Mouse (Mus musculus) macrophage (primary cell): ENCODE measurements around the gene Garnl3. TPM values are rescaled to one million over a fixed set of nuclear protein-coding genes. Genes with fewer than 3 reads are reported as not detected.

Source experiments
- H3K27ac ChIP-seq: fragments of 350-480 bp; formaldehyde crosslinking; 2 replicates; pipeline ENCODE4 v1.9.0; 2021
- H3K36me3 ChIP-seq: fragments of 350-480 bp; formaldehyde crosslinking; 2 replicates; pipeline ENCODE4 v1.9.0; 2021; ENCODE audit errors: inconsistent target
- H3K4me3 ChIP-seq: fragments of 350-480 bp; formaldehyde crosslinking; 2 replicates; pipeline ENCODE4 v1.9.0; 2021; ENCODE audit errors: inconsistent target
- H3K79me2 ChIP-seq: fragments of 350-480 bp; formaldehyde crosslinking; 2 replicates; pipeline ENCODE4 v1.9.0; 2021; ENCODE audit errors: inconsistent target
- WGBS: methylation state at CpG from one replicate; pipeline ENCODE4 v1.1.7; 2026; ENCODE audit warnings: inconsistent platforms; ENCODE audit not compliant: missing documents; 5-methylcytosine and 5-hydroxymethylcytosine counted together
- polyA plus RNA-seq: library from polyadenylated mRNA; stranded (reverse); fragments of 250-400 nt; gene quantifications from 3 replicates; pipeline ENCODE4 v1.2.4, GENCODE M21; 2018; ENCODE audit warnings: inconsistent platforms
- total RNA-seq, 78 experiments: library from RNA; depleted of rRNA; stranded (reverse); fragments of 250-400 nt; gene quantifications; 1 replicate in 9 of 78; 2 replicates in 24 of 78; 3 replicates in 43 of 78; 4 replicates in 2 of 78; pipeline ENCODE4 v1.2.4; 2018; ENCODE audit warnings: inconsistent platforms in 56 of 78

The Garnl3 gene
- 10 to 100 TPM in 1 of 26 experiments, 1 to 10 TPM in 24, under 1 TPM in 1; 0.21 to 10.6 (median 4.6) TPM for total RNA-seq (2018; cell fraction: chromatin; rRNA removed)
- 1 to 10 TPM in 3 of 26 experiments, under 1 TPM in 23; 0.24 to 1.2 (median 0.54) TPM for total RNA-seq (2018; cell fraction: cytosol; rRNA removed)
- total RNA-seq (2018; cell fraction: nucleus; rRNA removed) = 1 to 10 TPM in 20 of 26 experiments, under 1 TPM in 6; 0.53 to 6.9 (median 1.9) TPM
- 0.25 to 0.49 TPM (median 0.47 TPM) in 3 replicates for polyA plus RNA-seq

DNA sequence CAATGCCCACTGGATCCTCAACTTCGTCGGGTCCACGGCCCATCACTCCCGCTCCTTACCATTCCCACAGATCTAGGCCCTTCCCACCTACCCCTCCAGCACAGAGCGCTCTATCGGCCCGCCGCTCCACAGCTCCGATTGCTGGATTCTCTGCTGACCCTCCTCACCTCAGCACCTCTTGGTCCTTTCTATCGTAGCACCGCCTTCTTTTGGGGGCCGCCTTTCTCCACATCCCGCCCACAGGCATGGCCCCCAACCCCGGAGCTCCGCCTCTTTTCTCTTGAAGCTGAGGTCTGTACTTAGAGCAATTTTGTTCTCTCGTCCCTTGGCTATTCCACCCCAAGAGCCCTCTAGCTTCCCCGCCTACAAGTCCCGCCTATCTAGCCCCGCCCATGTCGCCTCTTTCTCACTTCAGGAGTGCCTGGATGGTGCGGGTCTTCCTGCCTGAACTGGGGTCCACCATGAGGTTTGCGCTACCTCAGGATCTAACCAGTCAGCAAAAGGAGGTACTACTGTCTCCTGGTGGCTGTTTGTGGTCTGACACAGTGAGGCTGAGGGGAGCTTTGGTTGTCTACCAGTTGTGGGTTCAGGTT, at the start of gene Garnl3:
Garnl3 (minus strand) TSS at position 155 of the 593 bp plus-strand sequence.
- Histone ChIP-seq H3K36me3 (no peaks in the 10 kb centered on the region), H3K4me3 (peak within 1 kb of the TSS; percentile 43), H3K79me2 (no peaks in the 10 kb centered on the region), H3K27ac (peak within 1 kb of the TSS; percentile 54)
- WGBS = 2% methylated on average over 22 of the region's 22 CpGs

DNA sequence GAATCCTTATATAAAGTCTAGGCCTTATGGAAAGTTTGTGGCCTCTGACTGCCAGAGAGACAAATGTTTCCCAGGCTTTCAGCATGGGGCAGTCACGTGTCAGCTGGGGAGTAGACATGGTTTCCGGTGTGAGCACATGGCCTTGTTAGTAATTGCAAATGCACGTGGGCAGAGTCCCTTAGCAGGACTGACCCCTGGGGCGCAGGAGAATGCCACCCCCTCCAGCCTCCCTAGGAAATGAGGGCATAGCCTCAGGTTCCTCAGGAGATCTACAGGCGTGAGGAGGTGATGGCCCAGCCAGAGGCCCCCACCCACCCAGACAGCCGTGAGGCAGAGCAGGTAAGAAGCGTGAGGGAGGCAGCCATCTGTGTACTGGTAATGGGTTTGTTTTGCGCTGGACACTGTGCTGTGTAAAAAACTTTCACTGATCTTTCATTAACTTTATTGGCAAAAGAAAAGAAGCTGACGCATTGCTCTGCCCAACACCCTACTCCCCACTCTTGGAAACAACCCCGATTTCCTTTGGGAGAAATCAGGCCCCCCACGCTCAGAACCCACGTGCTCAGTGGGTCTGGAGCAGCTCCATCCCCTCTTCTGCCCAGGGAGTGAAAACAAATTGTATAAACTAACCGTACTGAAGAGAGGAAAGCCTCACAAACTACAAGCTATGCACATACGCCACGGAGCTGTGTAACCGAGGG, 48.6 kb upstream of the Garnl3 start:
- Histone ChIP-seq H3K79me2 (no peaks in the 10 kb centered on the region), H3K4me3 (no peak overlapping the region), H3K27ac (no peak overlapping the region), H3K36me3 (no peaks in the 10 kb centered on the region)
- WGBS = 92% methylated on average over 16 of the region's 16 CpGs

DNA sequence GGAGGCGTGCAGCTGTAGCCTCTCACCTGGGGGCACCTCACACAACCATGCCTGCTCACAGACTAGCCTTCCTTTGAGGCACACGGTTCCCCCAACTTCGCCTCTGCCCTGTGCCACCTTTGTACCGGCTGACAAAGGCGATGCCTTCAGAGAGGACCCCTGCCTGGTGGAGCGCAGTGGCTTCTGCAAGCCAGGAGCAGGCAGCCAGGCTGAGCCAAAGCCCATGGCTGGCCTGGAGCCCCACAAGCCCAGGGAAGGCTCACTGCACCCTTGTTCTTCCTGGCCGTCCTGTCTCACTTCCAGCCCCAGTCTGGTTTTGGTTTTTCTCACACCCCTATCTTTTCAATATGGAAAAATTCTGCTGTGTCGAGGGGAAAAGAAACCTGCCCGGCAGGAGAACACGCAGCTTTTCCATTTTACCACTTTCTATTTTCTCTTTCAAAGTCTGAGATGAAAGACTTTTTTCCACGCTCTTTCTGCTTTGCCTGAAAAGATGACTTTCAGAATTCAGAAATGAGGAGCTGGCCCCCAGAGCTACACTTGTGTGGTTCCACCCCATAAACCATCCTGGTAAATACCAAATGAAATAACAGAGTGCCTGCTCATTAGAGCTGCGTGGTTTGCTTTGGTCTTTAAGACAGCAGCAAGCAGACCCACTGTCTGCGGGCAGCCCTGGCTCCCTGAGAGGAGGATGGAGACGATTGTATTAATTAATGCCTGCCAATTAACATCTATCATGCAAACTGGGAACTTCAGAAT, 47.9 kb upstream of the Garnl3 start:
- Histone ChIP-seq H3K79me2 (no peaks in the 10 kb centered on the region), H3K36me3 (no peaks in the 10 kb centered on the region), H3K27ac (no peak overlapping the region), H3K4me3 (no peak overlapping the region)
- 98% methylated on average over 13 of the region's 14 CpGs for WGBS

DNA sequence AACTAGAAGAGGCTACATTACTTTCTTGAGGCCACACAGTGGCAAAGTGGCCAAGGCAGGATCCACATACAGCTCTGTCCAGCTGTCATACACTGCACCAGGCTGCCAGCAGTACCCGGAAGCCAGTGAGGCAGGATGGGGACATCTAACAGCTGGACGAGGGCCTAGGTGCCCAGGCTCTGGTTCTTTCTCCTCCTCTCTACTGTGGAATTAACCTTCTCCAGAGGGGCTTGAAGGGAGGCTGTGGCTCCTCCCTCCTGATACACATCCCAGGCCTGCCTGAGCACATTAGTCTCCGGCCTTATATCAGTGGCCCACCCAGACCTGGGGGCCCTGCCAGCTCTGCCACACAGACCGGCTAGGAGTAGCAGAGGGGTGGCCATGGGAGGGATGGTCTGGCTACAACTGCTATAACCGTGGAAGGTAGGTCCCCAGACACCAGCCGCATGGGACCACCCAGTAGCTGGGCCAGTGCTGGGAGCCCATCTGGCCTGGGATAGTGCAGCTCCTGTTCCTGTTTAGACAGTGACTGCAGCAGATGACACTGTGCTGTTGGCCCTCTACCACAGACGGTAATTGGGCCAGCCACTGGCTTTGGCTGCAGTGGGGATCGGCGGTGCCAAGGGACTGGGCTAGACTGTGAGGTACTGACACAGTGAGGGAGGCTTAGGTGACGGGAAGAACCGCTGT, 46.9 kb upstream of the Garnl3 start:
- peak overlapping the region; percentile 83; the same call in 1 of the 2 replicates for H3K27ac ChIP-seq
- H3K4me3 ChIP-seq = no peak overlapping the region
- WGBS = 95% methylated on average over 11 of the region's 11 CpGs
- no peaks in the 10 kb centered on the region for H3K79me2 ChIP-seq
- H3K36me3 ChIP-seq = no peaks in the 10 kb centered on the region

DNA sequence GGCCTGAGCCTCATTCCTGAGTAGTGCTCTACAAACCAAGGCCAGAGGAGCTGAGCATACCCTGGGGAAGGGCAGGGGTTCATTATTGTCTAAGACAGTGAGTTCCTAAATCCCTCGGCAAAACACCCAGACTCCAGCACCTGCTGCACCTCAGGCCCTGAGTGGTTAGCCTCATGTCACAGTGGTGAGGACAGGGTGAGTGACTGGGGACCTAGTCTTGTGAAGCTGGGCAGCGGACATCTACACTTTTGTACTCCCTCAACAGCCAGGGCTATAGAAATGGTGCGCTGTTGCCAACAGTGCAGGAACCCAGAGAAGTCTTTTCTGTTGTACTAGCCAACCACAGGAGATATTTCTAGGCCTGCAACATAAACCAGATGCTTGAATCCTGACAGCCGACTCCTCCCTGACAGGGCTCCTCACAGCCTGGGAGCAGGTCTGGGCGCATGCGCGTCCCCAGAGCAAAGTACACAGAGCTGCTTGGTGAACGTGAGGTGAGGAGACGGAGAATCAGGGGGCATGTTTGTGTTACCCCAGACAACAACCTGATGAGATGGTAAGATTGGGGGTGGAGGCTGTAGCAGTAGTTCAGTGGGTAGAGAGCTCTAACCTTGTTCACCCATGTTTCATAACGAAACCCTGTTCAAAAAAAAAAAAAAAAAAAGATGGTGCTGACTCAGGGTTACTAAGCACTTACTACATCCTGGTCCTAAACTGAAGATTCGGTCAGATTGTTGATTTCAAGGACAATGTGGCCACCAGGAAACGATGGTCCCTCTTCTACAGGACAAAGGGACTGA, 46.2 kb upstream of the Garnl3 start:
- 76% methylated on average over 12 of the region's 12 CpGs for WGBS
- no peak overlapping the region for H3K4me3 ChIP-seq
- H3K36me3 ChIP-seq = no peaks in the 10 kb centered on the region
- H3K27ac ChIP-seq = peak overlapping the region; percentile 83
- H3K79me2 ChIP-seq = no peaks in the 10 kb centered on the region

DNA sequence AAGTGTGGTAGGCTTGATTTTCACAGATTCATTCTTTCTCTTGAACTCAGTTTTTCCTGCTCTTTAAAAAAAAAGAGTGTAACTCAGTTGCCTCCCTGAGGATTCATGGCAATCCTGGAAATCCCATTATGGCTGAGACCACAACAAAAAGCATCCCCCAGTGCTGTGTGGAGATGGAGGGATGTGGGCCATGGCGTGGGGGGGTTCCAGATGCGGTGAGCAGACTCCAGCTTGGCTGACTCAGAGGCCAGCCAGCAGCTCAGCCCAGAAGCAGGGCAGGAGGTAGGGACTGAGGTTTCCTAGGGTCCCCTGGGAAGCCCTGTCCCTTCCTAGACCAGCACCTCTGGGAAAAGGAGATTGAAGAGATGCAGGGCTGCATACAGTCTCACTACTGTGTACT, 45.5 kb upstream of the Garnl3 start:
- 78% methylated on average over 2 of the region's 2 CpGs for WGBS
- no peaks in the 10 kb centered on the region for H3K79me2 ChIP-seq
- H3K4me3 ChIP-seq = no peak overlapping the region
- peak overlapping the region; percentile 83 for H3K27ac ChIP-seq
- H3K36me3 ChIP-seq = no peaks in the 10 kb centered on the region

DNA sequence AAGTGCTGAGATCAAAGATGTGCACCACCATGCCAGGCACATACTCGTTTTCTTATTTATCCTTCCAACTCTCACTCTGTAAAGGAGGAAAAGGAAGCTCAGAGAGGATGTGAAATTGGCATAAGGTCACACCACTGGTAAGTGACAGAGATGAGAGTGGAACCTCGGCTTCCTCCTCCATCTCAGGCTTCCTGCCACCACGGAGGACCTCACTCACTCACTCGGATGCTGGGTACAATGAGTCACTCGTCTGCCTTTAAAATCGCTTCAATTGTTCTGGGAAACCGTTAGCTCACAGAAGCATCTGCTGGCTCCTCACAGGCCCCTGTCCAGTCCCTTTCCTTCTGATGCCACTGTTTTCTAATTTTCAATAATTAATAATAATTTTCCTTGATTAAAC, 45.1 kb upstream of the Garnl3 start:
- Histone ChIP-seq H3K79me2 (no peaks in the 10 kb centered on the region), H3K36me3 (no peaks in the 10 kb centered on the region), H3K27ac (peak overlapping the region; percentile 83), H3K4me3 (no peak overlapping the region)
- WGBS = 0% methylated on average over 7 of the region's 7 CpGs

DNA sequence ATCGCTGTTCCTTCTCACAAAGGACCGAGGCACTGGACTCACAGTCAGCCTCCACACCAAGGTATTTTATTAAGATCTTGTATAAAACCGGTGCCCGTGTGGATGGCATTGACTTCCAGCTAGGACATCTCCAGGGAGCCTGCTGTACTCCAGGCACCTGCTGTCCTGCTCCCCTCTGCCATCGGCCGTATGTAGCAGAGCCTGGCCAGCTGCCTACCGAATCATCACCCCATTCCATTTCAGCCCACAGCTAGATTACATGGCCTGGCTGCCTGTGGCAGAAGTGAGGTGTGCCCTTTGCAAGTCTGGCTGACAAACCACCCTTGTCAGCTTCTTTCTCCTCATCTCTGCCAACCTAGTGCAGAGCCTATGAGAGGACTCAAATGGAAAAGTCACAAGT, 42.2 kb upstream of the Garnl3 start:
- 96% methylated on average over 7 of the region's 7 CpGs for WGBS
- Histone ChIP-seq H3K36me3 (no peaks in the 10 kb centered on the region), H3K79me2 (no peaks in the 10 kb centered on the region), H3K27ac (no peak overlapping the region), H3K4me3 (no peak overlapping the region)

DNA sequence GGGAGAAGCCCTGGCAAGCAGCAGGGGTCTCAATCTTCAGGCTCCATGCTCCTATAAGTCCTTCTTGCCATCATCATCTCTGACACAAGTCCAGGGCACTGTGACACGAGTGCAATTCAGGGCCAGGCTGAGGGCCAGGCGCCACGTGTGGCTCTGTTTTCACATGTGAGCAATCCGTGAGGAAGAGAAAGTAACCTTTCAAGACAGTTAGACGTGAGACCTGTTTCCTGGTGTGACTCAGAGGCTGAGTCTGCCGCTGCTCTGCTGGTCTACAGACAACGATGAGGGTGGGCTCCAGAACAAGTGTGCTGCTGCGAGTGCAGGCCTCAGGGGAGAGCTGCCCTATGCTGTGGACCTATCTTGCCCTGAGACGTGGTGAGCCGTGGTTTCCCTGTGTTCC, 41.7 kb upstream of the Garnl3 start:
- no peaks in the 10 kb centered on the region for H3K36me3 ChIP-seq
- H3K4me3 ChIP-seq = no peak overlapping the region
- 41% methylated on average over 10 of the region's 10 CpGs for WGBS
- H3K79me2 ChIP-seq = no peaks in the 10 kb centered on the region
- no peak overlapping the region for H3K27ac ChIP-seq

DNA sequence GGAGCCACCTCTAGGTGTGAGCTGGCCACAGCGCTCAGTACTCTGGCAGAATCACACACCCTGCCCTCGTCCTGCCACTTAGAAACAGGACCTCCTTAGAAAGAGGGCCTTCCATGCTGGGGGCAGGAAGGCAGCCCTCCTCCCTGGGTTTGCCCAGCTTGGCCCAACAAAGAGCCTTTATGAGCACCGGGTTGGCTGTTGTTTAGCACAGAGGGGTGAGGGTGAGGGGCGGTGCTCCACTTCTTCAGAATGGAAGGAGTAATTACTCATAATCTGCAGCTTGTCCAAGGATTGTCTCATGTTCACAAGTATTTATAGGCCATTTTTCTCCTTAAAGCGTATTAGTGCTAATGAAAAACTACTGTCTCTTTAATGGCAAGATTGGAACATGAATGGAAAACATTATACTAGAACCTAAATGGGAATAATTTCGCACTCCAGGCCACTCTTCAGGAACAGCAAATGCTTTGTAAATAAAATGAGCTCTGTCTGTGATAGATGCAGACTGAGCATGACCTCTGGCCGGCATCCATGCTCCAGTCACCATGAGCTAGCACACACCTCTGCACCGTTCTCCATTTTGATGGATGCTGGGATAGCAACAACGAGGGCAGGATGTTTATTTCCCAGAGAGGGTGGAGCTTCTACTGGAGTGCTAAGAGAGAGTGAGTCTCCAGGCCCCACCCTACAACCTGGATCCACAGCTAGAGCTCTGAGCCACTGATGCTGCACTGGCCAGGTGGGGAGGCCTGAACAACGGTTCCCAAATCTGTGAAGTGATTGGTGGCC, 39.5 kb upstream of the Garnl3 start:
- H3K36me3 ChIP-seq = no peaks in the 10 kb centered on the region
- H3K27ac ChIP-seq = no peak overlapping the region
- H3K4me3 ChIP-seq = no peak overlapping the region
- WGBS = 92% methylated on average over 10 of the region's 10 CpGs
- no peaks in the 10 kb centered on the region for H3K79me2 ChIP-seq

DNA sequence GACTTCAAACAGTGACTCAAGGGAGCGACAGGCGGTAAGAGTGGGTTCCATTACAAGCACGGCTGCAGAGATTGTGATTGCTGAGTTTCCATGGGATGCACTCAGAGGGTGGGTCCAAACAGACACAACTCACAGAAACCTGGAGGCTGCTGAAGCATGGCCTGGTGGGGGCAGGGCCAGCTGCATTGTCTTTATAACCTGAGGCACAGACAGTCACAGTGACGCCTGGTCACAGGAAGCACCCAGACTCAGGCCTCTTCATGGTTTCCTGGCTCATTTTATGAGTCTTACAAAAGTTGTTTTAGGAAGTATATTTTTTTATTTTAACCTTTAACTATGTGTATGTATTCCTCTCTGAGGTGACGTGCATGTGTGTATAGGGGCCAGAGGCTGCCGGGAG, 38.0 kb upstream of the Garnl3 start:
- 86% methylated on average over 6 of the region's 6 CpGs for WGBS
- no peaks in the 10 kb centered on the region for H3K79me2 ChIP-seq
- no peaks in the 10 kb centered on the region for H3K36me3 ChIP-seq
- no peak overlapping the region for H3K27ac ChIP-seq
- no peak overlapping the region for H3K4me3 ChIP-seq

DNA sequence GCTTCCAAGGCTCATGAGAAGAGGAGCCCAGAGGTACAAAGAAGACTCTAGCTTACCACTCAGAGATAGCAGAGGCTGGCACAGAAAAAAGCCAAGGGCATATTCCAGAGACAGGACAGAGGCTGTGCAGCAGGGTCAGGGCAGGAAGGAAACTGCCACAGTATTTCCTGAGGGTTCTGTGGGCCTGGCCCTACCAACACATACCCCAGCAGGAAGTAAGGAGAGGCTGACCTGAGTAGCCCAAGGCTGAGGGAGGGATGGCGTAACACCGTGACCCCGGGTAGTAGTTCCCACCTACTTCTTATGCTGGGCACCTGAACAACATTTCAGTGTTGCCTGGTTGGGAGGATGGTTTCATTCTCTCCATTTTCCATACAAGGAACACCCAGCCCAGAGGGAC, 35.6 kb upstream of the Garnl3 start:
- Histone ChIP-seq H3K79me2 (no peaks in the 10 kb centered on the region), H3K4me3 (no peak overlapping the region), H3K27ac (no peak overlapping the region), H3K36me3 (no peaks in the 10 kb centered on the region)
- 56% methylated on average over 3 of the region's 3 CpGs for WGBS

DNA sequence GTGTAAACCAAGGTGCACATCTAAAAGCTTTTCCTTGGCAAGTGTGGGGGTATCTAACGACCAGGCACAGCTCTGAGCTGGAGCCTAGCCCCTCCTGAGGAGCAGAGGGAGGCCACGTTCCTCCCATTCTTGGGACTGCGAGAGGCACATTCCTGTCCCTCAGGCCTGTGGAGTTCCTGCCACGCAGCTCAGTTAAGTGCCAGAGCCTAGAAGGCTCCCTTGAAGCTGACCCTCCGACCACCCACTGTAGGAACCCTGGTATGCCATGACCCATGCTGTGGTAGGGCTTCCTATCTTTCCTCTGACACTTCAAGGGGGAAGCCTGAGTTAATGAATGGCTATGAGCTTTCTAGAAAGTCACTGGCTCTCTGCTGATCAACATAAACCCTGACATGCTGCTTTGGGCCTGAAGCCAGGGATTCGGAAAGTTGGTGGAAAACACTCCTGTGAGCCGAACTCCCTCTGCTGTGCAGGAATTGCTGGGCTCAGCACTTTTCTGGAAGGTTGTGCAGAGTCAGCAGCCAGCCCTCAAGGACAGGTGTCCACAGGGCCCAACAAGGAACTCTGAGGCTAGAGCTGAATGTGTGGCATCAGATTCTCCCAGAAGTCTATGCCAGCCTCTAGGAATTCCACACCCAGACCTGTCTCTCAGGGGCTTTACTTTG, 34.4 kb upstream of the Garnl3 start:
- Histone ChIP-seq H3K79me2 (no peaks in the 10 kb centered on the region), H3K36me3 (no peaks in the 10 kb centered on the region), H3K27ac (no peak overlapping the region), H3K4me3 (no peak overlapping the region)
- 95% methylated on average over 7 of the region's 7 CpGs for WGBS
